Mouse (Mus musculus) right cerebral cortex, postnatal 14 days (tissue): ENCODE data around the gene Trim71.

ENCODE experiments used
- DNase-seq: peaks from one replicate; pipeline ENCODE4 v3.0.0; 2022

The Trim71 gene

GRCm38 (mm10) chr9:114563761-114564606, at the start of gene Trim71:
Trim71 (minus strand) TSS chr9:114564369.
- peak; percentile 24 for DNase-seq

GRCm38 (mm10) chr9:114613026-114613425, 48.9 kb upstream of the Trim71 start:
- DNase-seq, result no peak

- no peak for DNase-seq
Observed at GRCm38 (mm10) chr9:114612566-114612965, 48.4 kb upstream of the Trim71 start.

- DNase-seq, result no peak
Observed at GRCm38 (mm10) chr9:114610266-114610665, 46.1 kb upstream of the Trim71 start.

- DNase-seq, result no peak
Observed at GRCm38 (mm10) chr9:114603876-114604540, 39.8 kb upstream of the Trim71 start.

GRCm38 (mm10) chr9:114601096-114601495, 36.9 kb upstream of the Trim71 start:
- DNase-seq, result no peak

GRCm38 (mm10) chr9:114585017-114585345, 20.8 kb upstream of the Trim71 start:
- DNase-seq, result no peak

- DNase-seq, result peak; percentile 15
Observed at GRCm38 (mm10) chr9:114584183-114585016, 20.2 kb upstream of the Trim71 start.

- peak; percentile 67 for DNase-seq
Observed at GRCm38 (mm10) chr9:114583812-114584182, 19.6 kb upstream of the Trim71 start.

GRCm38 (mm10) chr9:114578646-114579045, 14.5 kb upstream of the Trim71 start:
- DNase-seq, result no peak

GRCm38 (mm10) chr9:114576001-114576400, 11.8 kb upstream of the Trim71 start:
- no peak for DNase-seq

GRCm38 (mm10) chr9:114573528-114573927, 9.4 kb upstream of the Trim71 start:
- DNase-seq, result no peak

GRCm38 (mm10) chr9:114568682-114569474, 4.7 kb upstream of the Trim71 start:
- no peak for DNase-seq

GRCm38 (mm10) chr9:114564667-114565066, 498 bp upstream of the Trim71 start:
- DNase-seq, result no peak

- DNase-seq, result peak; percentile 28
Observed at GRCm38 (mm10) chr9:114562919-114563751, 1.0 kb downstream of the Trim71 start.

- peak; percentile 8 for DNase-seq
Observed at GRCm38 (mm10) chr9:114562031-114562918, 1.9 kb downstream of the Trim71 start.

- DNase-seq, result no peak
Observed at GRCm38 (mm10) chr9:114561671-114561971, 2.5 kb downstream of the Trim71 start.

GRCm38 (mm10) chr9:114560771-114561670, 3.1 kb downstream of the Trim71 start:
- no peak for DNase-seq

- DNase-seq, result no peak
Observed at GRCm38 (mm10) chr9:114560141-114560540, 4.0 kb downstream of the Trim71 start.

GRCm38 (mm10) chr9:114557086-114557485, 7.1 kb downstream of the Trim71 start:
- no peak for DNase-seq
